Mouse (Mus musculus) CD4-positive, CD25-positive, alpha-beta regulatory T cell, adult 2 months (primary cell): ENCODE data around the gene Dusp22.
A peak's percentile ranks its signal among the peaks of the same experiment; 100 is the strongest.

Experiments used
- DNase-seq: peaks from one replicate; pipeline ENCODE4 v3.0.0-alpha.2; 2012; ENCODE audit warnings: low read depth, low spot score

Dusp22 gene

GRCm38 (mm10) chr13:30749557-30750141 lies 89.8 kb downstream of the Dusp22 start:
- DNase-seq, result peak; percentile 38

- peak; percentile 65 for DNase-seq
Observed at GRCm38 (mm10) chr13:30750461-30751303, 90.9 kb downstream of the Dusp22 start.

DNA sequence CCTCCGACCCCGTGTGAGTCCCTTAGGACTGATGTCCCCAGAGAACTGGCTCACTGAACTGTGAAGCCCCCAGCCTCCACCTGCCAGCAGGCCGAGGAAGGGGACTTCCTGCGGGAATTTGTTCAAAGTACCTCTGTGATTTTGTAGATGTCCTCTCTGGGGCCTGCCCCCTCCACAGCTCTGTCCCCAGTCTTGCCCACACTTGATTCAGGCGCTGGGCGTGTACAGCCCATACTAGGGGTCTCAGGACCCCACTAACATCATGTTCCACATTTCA lies 91.4 kb downstream of the Dusp22 start:
- no peak for DNase-seq

DNA sequence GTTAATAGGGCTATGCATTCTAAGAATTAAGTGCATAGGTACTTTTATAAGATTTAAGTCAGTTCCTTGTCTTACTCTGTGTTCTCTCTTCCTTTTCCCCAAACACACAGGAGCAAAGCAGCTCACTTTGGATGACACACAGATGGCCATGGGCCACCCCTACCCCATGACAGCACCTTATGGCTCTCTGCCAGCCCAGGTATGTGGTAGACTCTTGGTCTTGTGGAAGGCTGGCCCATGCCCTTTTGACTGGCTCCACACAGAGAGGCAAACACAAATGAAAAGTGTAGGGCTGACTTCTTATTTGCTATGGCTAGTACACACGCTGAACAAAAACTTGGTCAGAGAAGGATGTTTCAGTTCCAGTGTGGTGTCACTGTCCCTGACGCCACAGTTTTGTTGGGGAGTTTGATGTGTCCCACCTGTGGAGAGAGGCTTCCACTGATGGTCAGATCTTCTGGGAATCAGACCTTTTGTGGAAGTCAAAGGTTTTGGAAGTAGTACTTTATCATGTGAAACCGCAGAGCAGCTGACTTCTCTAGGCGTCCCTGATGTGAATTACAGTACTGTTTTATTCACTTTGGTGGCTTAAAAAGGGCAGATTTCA lies 92.9 kb downstream of the Dusp22 start:
- DNase-seq, result no peak

DNA sequence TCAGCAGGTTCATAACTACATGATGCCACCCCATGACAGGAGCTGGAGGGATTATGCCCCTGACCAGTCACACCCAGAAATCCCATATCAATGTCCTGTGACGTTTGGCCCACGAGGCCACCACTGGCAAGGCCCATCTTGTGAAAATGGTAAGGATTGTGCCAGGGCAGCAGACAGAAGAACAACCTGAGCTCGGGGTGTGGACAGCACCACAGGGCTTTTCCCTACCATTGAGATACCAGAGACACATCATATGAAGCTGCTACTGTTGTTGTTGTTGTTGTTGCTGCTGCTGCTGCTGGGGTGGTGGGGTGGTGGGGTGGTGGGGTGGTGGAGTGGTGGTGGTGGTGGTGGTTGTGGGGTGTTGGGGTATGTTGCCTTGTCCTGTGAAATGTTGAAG lies 93.6 kb downstream of the Dusp22 start:
- no peak for DNase-seq

DNA sequence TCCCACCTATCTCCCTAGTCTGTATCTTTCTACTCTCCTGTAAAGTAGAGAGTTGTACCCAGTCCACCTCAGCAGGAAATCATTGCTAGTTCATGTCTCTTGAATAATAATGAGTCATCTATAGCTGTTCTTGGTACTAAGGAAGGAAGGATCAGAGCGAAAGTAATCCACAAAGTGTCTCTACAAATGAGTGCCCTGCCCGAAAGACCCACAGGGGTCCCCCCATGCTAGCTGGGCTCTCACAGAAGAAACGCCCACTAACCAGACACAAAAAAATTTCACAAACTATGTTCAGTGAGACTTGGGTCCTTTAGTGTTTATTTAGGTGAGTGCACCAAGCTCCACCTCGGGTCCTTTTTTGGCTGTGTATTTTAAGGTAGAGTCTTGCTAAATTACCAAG lies 94.3 kb downstream of the Dusp22 start:
- DNase-seq, result no peak

DNA sequence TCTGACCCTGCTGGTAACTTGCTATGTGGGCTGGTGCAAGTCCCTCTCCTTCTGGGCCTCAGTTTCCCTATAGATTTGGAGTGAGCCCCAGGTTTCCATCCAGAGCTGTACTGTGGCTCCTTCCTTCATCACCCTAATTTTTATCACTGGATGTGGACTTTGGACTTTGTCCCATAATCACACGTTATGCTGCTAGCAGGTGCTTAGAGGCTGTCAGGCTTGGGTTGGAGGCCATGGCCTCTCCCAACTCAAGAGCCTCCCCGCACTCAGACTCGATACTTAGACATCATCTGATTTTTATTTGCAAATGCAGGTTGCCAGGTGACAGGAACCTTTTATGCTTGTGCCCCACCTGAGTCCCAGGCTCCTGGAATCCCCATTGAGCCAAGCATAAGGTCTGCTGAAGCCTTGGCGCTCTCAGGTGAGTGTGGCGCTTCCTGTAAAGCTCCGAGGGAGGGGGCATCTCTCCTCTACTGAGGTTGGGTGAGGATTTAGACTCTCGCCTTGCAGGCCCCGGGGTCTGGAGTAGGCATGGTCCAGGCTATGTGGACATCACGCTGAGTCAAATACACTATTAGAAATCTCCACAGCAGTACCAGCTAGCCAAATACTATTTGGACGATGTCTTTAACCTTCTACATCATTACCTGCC lies 95.2 kb downstream of the Dusp22 start:
- no peak for DNase-seq

- no peak for DNase-seq
Observed at GRCm38 (mm10) chr13:30755577-30755976, 95.8 kb downstream of the Dusp22 start.

GRCm38 (mm10) chr13:30755998-30756639 lies 96.3 kb downstream of the Dusp22 start:
- DNase-seq, result peak; percentile 52

GRCm38 (mm10) chr13:30757264-30757900 lies 97.6 kb downstream of the Dusp22 start:
- no peak for DNase-seq

DNA sequence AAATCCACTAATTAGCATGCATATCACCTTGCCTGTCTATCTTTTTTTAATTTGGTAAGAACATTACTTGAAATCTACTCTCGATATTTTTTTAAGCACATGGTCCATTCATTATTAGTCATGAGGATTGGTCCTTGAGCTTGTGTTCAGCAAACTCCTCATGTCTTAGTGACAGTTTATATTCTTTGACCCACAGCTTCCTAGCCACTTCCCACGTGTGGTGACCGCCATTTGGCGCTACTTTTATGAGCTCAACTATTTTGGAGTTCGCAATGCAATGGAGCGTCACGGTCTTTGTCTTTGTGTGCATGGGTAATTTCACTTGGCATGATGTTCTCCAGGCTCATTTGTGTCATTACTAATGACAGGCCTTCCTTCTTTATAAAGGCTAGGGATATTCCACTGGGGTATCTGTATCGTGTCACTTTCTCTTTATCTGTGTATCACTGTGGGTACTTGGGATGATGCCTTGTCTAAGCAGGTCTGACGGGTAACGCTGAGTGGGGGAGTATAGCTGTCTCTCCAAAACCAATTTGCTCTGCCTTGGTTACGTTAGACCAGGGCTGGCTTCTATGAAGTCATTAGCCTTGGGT lies 99.1 kb downstream of the Dusp22 start:
- DNase-seq, result no peak

DNA sequence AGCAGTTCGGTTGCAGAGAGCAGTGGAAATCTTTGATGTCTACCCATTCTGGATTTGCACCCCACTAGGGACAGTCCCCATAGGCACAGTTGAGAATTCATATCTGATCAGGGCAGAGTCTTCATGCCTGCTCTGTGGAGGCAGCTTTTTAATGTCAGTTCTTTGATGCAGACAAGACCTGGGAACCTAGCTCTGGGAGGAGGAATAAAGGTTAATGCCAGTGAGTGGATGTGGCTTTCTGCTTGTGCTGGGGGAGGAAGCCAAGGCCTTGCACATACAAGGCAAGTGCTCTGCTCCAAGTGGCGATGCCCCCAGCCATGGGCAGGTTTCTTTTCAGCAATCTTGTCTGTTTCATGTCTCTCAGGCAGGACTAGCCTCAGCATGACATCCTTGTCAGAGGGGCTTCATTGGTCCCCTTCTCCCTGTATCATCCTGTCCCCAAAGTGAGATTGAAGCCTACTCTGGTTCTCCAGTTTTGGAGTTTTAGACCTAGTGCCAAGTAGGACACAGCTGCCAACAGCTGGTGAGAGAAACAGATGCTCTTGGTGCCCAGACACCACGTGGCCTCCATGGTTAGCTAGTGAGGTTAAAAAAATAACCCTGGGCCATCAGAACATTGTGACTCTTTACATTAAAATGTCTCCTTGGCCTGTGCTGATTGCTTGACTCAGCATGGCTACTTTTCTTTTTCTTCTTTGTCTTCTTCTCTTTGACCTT lies 100.7 kb downstream of the Dusp22 start:
- peak; percentile 78 for DNase-seq
